Mouse (Mus musculus) erythroblast, adult 5-6 weeks (primary cell): ENCODE data around the gene Noc2l. TPM values are rescaled to one million over a fixed set of nuclear protein-coding genes. Genes with fewer than 3 reads are reported as not detected.

Experiments used
- ATAC-seq: replicated peaks from 2 replicates; pipeline ENCODE4 v1.8.0; 2016; ENCODE audit warnings: moderate number of reproducible peaks, mild to moderate bottlenecking, moderate TSS enrichment, inconsistent platforms; ENCODE audit not compliant: poor library complexity, low FRiP score, severe bottlenecking
- total RNA-seq, 2 experiments: library from RNA; stranded (forward) in 1 of 2; stranded (reverse) in 1 of 2; fragments of 150-400 nt in 1 of 2; fragments of 200-764, 138-1000 nt in 1 of 2; gene quantifications; 2 replicates each; pipeline versions ENCODE4 v1.2.3 to v1.2.4; 2015 to 2017; ENCODE audit warnings: low replicate concordance in 2 of 2

The Noc2l gene
- total RNA-seq (2015; ENCODE audit: low replicate concordance) (12.1 and 15.0 TPM in 2 replicates), total RNA-seq (2017; ENCODE audit: low replicate concordance) (24.8 and 28.3 TPM in 2 replicates)

DNA sequence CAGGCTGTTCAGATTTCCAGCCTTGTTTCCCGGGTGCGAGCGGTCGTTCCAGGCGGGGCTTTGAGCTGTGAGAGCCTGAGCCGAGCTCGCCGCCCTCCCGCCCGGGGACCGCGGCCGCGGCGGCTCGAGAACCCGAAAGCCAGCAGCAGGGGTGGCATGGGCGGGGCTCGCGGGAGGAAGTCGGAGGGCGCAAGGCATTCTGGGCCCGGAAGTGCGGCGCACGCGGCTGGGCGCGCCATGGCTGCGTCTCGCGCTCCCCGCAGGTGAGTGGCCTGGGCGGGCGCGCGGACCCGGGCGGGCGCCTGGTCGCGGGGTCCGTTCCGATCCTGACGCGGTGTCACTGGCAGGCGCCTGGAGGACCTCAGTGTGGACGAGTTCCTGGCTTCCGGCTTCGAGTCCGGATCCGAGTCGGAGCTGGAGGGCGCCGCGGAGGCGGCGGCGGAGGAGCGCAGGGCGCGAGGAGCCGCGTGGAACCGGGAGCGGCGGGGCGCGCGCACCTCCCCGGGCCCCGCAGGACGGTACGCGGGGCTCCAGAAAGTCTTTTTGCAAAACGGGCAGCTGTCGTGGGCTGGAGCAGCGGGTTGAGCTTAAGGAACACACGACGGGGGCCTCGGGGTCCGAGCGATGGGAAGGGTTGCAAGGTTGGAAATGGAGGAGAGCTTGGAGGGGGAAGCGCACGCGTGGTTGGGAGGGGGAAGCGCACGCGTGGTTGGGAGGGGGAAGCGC lies at the start of gene Noc2l:
Gene Noc2l (plus strand): TSS at position 203 of the 726 bp plus-strand sequence.
- ATAC-seq: peak; percentile 89

DNA sequence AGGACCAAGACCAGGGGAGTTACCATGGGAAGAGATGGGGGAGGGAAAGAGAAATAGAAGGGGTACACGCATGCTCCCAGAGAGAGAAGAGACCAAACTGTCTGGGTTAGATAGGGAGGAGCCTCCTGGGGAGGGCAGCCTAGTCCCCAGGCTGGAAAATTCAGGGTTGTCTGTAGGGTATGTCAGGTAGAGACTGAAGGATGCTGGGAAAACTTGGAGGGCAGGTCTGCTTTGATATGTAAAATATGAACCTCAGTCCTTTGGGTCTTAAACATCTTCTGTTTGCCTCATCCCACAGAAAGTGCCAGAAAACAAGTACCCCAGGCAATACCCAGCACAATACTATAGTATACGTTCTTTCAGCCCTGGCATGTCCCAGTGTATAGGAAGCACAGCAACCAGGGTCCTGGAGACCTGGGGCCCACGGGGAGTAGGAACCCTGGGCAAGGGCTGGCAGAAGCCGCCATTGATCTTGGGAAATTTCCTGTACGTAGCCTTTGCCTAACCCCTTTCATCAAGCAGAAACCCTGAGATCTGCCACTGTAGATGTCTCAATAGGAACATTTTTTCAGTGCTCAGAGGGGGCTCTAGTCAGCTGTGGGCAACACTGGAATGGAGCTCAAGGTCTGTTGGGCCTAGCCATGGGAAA lies 47.5 kb upstream of the Noc2l start:
- no peak for ATAC-seq

DNA sequence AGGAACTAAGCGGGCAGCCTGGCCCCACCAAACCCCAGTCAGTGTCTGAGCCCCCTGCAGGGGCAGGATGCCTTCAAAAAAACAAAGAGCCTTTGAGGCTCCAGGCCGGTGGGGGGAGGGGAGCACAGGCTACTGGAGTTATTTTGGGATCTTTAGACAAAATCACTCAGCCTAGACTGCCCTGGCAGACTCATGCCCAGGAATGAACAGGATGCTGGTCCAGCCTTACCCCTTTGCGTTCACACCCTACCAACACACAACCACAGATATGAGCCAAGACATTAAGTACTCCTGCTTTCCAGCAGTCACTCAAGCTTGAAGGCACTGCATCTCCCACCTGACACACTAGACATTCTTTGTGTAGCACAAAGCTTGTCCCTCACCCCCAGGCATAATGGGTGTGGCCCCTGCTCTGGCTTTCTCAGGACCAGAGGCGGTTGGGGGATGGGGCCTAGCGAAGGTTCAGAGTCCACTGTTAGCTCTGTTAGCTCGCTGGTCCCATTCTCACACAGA lies 46.9 kb upstream of the Noc2l start:
- no peak for ATAC-seq

DNA sequence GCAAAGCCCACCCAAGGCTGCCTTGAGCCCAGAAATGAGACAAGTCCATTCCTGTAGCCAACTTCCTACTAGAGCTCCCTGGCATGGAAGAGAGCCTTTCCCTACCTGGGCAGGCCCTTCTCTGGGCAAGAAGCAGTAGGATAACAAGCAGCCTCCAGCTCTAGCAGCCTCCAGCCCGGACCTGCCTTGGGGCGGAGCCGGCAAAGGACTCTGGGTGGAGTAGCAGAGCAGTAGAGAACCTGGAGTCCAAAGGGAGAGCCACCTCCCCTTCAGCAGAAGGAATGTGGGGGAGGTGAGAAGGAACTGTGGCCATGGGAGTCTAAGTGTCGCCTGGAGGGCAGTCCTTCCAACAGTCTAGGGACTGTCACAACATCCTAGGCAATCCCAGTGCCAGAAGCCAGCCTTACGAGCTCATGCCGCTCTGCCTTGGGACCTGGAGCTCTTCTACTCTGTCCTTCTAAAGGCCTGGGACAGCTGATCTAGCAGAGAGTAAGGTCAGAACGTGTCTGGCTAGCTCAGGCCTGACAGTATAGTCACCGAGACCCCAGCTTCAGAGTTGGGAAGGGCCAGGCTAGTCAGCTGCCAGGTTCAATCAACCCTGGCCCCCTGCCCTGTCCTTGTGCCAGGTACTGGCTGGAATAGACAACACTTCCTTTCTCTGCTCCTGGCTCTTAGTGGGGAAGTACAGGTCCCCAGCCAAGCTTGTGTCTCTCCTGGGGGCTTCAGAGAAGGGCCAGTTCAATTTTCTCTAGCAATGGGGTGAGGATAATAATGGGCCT lies 43.2 kb upstream of the Noc2l start:
- peak; percentile 57 for ATAC-seq

DNA sequence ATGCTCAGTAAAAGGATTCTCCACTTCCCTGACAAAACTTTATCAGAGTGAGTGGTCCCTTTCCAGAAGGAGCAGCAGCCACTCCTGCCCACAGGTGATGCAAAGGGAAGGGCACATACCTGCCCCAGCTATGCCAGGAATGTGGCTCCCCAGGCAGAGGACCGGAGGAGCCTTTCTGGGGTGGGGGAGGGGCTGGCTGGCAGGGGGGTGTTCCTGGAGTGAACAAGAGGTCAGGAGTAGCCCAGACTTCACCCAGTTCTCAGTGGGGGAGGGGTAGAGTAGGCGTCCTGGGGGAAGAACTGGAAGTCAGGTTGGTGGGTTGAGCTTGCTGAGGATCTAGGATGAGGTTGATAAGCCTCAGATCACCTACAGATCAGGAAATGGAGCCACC lies 42.6 kb upstream of the Noc2l start:
- no peak for ATAC-seq

DNA sequence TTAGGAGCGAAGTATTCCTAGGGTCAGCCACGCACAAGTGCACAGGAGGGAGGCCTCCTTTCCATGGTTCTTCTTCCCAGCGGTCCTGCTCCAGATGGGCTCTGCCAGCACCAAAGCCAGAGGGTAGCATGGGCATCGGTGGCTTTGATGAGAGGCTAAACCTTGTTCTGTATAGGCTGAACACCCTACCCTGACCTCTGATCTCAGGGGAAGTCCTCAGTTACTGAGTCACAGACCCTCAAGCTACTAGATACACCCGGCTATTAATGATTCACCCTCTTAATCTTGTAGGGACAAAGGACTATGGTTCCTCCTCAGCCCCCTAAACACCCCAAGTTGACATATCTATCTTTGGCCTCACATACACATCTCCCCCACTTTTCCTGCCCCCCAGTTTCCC lies 41.9 kb upstream of the Noc2l start:
- ATAC-seq: no peak

DNA sequence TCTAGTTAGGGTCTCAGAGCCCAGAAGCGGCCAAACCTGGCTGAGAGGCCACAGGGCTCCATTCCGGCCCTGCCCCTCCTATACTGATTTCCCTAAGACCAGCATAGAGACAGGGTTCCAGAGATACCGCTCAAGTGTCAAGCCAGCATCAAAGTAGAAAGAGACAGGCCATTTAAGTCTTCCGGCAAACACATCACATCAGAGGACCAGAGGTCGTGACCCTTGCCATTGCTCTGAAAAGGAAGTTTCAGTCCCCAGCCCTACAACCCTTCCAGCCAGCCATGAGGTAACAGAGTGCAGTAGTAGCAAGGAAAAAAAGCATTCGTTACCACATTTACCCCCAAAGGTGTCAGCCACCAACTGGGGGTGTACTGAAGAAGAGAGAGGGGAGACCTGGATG lies 41.5 kb upstream of the Noc2l start:
- ATAC-seq: no peak

DNA sequence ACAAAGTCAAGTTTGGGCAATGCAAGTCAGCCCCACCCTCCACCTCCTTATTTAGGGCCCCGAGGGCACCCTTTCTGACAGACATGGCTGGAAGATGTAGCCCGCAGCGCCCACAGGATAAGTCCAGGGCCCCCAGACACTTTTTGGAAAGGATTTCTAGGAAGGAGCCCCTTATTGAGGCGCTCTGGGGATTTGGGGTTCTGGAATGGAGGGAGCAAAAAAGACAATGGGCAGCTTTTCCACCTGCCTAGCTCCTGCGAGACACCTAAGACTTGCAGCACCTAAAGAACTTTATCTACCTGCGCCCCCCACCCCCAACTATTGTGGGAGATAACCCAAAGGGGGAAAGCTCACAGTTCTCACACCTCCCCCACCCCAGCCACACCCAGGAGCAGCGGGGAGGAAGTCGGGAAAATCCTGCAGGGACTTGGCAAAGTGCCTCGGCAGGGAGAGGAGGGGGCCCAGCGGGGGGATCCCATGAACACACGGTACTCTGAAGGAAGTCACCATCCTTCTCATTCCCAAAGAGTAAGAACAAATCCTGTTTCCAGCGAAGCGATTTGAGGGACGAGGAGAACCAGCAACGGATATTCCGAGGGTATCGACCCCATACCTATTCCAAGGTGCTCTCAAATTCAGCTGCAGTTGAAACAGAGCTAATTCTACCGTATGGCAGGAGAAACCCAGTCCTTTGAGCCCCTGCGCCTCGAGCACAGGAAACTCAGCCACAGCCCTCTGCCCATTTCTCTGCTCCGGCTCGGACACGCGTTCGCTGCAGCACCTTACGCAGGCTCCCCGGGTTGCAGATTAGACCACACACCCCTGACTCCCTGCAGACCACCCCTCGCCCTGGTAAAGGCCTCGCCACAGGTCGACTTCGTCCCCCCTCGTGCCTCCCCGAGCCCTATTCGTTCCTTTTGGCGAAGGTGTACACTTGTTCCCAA lies 39.6 kb upstream of the Noc2l start:
- ATAC-seq: no peak

DNA sequence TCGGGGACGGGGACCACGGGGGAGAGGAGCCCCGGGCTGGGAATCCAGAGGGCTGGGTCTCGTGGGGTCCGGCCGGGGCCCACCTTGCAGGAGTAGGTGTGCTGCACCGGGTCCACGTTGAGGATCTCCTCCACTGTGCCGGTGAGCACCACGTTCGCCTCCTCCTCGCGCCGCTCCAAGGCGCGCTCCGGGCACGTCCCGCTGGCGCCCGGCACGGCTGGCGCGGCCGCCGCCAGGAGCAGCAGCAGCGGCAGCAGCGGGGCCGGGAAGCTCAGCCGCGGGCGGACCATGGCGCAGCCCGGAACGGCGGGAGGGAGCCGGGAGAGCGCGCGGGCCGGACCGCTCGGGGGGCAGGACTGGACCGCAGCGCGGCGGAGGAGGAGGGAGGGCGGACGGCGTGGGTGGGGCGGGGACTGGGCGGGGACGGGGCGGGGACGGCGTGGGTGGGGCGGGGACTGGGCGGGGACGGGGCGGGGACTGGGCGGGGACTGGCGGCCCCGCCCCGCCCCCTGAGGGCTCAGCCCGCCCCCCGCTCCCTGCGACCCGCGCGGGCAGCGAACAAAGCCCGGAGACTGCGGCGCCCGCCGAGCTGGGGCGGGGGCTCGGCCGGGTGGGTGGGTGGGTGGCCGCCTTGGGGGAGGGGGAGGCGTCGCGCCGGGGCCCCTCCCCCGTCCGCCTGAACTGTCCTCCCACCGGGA lies 38.5 kb upstream of the Noc2l start, which contains the start of gene Agrn:
Gene Agrn (minus strand): TSS at position 358 of the 698 bp plus-strand sequence.
- ATAC-seq: peak; percentile 44; the same call in 1 of the 2 replicates

DNA sequence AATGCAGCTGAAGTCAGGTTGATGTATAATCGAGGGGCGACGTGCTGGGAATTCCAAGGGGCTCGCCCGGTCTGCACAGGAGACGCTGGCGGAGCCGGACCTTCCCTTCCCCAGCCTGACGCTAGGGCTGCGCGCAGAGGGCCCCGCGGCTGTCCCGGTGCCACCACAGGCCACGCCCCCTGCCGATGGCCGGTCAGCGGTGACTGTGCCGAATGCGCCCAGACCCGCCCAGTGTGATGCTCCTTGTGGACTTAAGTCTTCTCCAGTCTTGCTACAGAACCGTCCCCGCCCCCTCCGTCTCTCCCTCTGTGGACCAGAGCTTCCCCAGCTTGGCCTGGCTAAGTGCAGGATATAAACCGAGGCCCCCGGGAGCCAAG lies 38.0 kb upstream of the Noc2l start:
- peak; percentile 75 for ATAC-seq

DNA sequence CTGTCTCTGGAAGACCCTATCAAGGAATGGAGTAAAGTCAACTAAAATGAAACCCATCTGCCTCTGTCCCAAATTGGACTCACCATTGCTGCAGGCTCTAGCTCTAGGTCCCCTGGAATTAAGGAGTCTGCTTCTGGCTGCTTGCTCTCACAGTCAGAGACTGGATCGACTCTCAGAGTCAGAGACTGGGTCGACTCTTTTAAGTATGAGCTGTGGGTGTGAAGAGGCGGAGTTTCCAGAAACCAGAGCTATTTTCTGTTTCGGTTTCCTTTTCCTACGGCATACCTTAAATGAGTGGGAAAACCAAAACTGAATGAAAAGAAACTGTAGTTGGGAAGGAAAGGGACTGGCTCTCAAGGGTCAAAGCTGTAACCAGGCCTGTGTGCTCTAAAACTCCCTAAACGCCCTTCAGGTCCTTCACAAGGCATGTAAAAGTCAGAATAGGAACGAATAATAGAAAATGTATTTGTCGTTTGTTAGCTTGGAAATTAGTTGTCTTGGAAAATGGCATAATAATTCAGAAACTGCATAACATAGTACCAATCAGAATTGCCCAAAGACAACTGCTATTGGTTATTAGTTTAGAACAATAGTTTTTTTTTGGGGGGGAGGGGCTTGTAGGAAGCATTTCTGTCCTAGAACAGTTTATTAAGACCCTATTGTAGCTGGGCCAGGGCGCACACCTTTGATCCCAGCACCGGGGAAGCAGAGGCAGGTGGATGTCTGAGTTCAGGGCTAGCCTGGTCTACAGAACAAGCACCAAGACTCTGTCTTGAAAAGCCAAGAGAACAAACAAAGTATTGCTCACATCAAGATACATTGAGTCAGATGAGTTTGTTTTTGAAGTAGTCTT lies 35.0 kb upstream of the Noc2l start, which contains the start of gene Isg15:
Gene Isg15 (minus strand): TSS at position 196 of the 853 bp plus-strand sequence.
- peak; percentile 13; the same call in 1 of the 2 replicates for ATAC-seq

DNA sequence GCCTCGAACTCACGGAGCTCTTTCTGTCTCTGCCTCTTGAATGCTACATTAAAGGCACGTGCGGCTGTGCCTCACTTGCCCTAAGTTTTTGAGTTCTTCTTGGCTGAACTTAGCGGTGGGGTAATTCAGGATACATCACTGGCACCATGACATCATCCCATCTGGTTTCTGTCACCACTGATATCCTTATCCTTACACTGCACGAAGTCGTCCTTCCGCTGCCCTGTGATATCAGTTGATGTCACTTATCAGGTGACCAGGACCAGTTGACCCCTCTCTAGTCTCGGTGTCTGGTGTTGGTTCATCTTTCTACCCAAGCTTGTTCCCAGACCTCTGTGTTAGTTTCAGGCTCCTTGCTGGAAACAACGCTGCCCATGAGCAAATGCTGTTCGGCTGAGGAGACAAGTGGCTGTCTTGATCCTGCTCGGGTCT lies 33.3 kb upstream of the Noc2l start:
- ATAC-seq: peak; percentile 71

DNA sequence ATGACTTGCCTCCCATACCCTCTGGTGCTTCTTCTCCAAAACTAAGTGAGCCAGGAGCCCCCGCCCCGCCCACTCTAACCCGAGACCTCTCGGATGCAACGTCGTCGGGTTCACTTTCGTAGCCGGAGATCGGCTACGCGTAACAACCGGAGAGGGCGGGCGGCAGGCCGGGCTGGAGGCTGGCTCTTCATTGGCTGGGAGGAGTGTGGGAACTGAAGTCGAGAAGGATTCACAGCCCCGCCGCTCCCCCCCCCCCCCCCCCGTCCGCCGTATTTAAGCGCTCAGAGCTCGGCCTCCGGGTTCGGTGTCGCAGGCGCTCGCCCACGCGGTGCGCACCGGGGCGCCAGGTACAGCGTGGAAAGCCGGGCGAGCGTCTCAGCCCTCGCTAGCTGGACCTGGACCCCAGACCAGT lies 32.8 kb upstream of the Noc2l start, which contains the start of gene AW011738:
Gene AW011738 (plus strand): TSS at position 304 of the 412 bp plus-strand sequence.
- peak; percentile 73 for ATAC-seq

DNA sequence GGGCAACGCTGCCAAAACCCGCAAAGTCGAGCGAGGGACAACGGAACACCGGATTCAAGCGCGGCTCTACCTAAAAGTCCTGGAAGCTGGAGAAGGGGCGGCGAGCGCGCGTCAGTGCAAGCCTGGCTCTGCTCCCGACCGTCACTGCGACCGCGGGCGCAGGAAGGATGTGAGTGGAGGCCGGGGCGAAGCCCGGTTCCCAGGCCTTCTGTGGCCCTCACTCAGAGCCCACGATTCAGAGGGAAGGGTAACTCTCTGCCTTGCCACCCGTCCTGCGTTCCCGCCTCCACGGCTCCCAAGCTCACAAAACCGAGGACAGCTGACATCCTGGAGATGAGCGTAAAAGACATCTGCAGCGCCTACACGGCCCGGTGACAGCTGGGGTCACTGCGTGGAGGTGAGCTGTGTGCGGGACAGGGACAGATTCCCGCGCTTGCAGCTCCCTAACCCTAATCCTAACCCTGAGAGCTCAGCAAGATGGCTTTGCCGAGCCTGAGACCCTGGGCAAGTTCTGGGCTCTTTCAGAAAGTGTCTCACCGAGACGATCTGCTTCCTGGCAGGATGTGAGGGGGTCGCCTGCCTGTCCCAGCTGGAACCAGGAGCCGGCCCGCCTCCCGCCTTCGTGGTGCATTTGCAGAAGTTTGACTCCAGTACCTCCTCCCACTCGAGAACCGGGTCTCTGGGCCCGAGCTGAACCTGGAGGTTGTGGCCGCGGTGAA lies 32.2 kb upstream of the Noc2l start:
- 0 out of 2 replicates have a peak, but pooled peaks have one; percentile 10 for ATAC-seq

DNA sequence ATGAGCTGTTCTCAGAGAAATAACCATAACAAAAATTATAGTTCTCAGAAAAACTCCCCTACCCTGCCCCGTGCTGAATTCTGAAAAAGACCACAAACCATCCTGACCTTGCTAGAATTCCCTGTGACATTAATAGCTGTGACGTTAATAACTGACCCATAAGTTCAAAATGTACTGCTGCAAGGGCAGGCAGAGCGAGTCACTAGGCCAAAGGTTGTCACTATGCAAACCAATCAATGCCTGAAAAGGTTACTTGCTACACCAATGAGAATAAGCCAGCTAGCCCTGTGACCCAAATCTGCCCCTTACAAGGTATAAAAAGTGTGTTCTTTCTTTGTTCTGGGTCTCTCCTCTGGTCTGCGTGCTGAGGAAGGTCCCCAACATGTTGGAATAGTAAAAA lies 26.9 kb upstream of the Noc2l start:
- ATAC-seq: no peak

DNA sequence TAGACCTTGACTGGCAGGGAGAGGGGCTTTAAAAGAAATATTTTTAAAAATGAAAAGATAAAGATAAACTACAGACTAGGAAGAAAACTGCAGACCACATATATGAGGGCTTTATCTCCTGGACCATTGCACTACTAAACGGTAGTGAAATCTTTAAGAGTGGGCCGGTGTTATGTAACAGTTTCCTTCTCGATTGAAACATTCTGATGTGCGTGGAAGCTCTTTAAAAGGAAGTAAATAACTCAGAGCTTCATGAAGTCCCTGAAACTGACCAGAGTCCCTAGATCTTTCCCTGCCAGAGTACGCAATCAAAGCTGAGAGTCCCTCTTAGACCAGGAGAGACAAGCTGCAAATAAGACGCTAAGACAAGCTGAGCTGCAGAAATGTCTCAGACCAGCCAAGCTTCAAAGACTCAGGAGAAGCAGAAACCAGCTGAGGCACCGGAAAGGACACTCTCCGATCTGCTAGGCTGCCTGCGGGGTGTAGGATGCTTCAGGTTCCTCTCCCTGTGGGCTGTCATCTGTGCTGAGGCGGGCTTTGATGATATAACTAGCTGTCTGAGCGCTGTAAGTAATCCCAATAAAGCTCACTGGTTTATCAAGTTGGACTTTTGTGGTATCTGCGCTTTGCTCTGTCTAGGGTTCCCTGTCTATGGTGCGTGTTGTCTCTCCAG lies 25.7 kb upstream of the Noc2l start:
- ATAC-seq: no peak
